Mouse (Mus musculus) bone marrow, adult 2 months (tissue): ENCODE results near the gene Baz2a. TPM values are rescaled to one million over a fixed set of nuclear protein-coding genes. Genes with fewer than 3 reads are reported as not detected.

ENCODE experiments used
- H3K27ac ChIP-seq: fragments of 200-500 bp; 2 replicates; pipeline ENCODE4 v1.5.1; 2012; ENCODE audit warnings: low read depth, mild to moderate bottlenecking, control low read depth, inconsistent platforms, low read length; ENCODE audit not compliant: control insufficient read depth, poor library complexity, insufficient read depth
- H3K4me1 ChIP-seq: fragments of 200-500 bp; 2 replicates; pipeline ENCODE4 v1.6.1; 2011; ENCODE audit warnings: low read length; ENCODE audit not compliant: control insufficient read depth, insufficient read depth
- H3K4me3 ChIP-seq: fragments of 200-500 bp; replicated peaks from 2 replicates; pipeline ENCODE3; 2011; ENCODE audit warnings: mild to moderate bottlenecking, low read depth, low read length, control low read depth; ENCODE audit not compliant: control insufficient read depth
- CTCF ChIP-seq: fragments of 200-500 bp; IDR thresholded peaks from 2 replicates; pipeline ENCODE4 v1.5.1; 2011; ENCODE audit warnings: low read length, control low read depth; ENCODE audit not compliant: control insufficient read depth, insufficient read depth
- POLR2A ChIP-seq: fragments of 200-500 bp; IDR thresholded peaks from 2 replicates; pipeline ENCODE4 v1.6.1; 2011; ENCODE audit warnings: low read depth, mild to moderate bottlenecking, control low read depth, low read length, borderline replicate concordance; ENCODE audit not compliant: control insufficient read depth
- WGBS: fragments of 180-500 bp; shearing (Covaris S2); methylation state at CpG from one replicate; pipeline ENCODE4 v1.1.7; 2018; 5-methylcytosine and 5-hydroxymethylcytosine counted together
- polyA plus RNA-seq: library from polyadenylated mRNA; stranded (reverse); fragments of >200 nt; gene quantifications from 2 replicates; pipeline ENCODE4 v1.2.4, GENCODE M21; 2011; ENCODE audit warnings: low replicate concordance; ENCODE audit not compliant: missing spikeins, insufficient read depth, insufficient read length

Baz2a gene
- polyA plus RNA-seq, 1 experiment = 64.0 TPM

DNA sequence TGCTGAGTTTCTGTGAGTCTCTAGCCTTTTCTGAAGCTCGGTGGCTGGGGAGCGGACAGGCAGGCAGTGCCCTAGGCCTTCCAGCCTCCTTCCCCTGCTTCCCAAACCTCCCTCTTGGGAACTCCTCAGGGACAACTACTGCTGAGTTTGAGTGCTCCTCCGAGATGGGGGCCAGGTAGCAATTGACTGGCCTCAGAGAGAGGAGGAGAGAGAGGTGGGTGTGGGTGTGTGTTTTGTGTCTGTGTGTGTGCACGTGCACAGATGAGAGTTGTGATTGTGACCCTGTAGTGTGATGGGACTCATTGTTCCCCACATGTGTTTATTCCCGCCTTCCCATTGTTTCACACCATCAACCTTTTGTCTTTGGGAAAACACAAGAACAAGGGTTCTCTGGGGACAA is 36.1 kb downstream of the Baz2a start:
- Histone ChIP-seq H3K4me3 (no peak overlapping the region), H3K27ac (no peak overlapping the region), H3K4me1 (peaks cover 2% of the 10 kb centered on the region; the same call in 1 of the 2 replicates)
- WGBS = 86% methylated on average over 5 of the region's 5 CpGs
- TF ChIP-seq CTCF = no peak
- no peak for TF ChIP-seq POLR2A

DNA sequence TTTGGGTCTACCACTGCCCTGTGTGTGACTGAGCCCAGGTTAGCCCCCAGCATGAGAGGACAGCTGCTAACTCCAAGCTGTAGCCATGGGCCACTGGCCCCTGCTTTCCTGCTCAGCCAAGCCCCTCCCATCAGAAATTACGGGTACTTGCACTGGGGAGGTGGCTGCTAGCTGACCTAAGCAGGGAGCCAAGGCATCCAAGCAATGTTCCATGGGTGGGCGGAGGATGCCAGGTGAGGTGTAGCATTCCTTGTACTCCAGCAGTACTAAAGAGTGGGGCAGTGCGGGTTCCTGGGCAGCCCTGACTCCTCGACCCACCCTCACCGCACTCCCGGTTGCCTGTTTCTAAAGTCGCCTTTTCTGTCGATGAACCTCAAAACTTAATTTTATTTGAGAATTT is 36.8 kb downstream of the Baz2a start:
- WGBS = 91% methylated on average over 8 of the region's 8 CpGs
- H3K27ac ChIP-seq = no peak overlapping the region
- H3K4me1 ChIP-seq = peaks cover 2% of the 10 kb centered on the region; the same call in 1 of the 2 replicates
- no peak for TF ChIP-seq CTCF
- no peak for TF ChIP-seq POLR2A
- no peak overlapping the region for H3K4me3 ChIP-seq

DNA sequence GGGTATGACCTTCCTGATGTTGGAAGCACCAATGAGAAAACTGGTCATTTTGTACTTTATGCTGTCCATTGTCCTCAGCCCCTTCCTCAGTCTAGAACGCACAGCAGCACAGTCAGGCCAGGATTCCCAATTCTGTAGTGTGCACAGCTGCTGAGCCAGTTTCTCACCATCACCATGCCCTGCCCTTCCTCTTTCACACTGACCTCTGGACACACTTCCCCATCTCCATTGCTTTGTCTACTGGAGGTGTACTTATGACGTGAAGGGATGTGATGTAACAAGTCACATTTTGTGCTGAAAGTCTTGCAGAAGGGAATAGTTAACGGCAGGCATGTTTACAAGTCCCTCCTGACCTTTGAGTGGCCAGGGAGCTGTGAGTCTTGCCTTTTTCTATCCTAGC is 39.9 kb downstream of the Baz2a start:
- TF ChIP-seq POLR2A (no peak), CTCF (no peak)
- Histone ChIP-seq H3K4me3 (no peak overlapping the region), H3K27ac (no peak overlapping the region), H3K4me1 (peaks cover 2% of the 10 kb centered on the region; the same call in 1 of the 2 replicates)
- WGBS = 50% methylated on average over 3 of the region's 3 CpGs

DNA sequence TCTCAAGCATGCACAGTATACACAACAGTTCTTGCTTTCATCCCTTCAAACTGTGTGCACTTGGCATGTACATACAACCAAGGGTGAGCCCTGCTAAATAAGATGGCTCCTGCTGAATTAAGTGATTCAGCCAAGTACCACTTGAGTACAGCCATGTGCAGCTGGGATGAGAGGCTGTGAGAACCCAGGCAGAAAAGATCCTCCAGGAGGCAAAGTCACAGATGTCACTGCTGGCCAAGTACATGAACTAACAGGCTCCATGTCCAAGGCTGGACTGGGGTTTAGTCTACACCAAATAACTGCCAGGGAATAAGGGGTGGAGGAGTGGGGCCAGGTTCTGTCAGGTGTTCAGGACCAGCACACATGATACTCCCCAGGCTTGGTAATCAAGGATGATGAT is 40.4 kb downstream of the Baz2a start:
- peaks cover 2% of the 10 kb centered on the region; the same call in 1 of the 2 replicates for H3K4me1 ChIP-seq
- TF ChIP-seq CTCF = no peak
- TF ChIP-seq POLR2A = no peak

DNA sequence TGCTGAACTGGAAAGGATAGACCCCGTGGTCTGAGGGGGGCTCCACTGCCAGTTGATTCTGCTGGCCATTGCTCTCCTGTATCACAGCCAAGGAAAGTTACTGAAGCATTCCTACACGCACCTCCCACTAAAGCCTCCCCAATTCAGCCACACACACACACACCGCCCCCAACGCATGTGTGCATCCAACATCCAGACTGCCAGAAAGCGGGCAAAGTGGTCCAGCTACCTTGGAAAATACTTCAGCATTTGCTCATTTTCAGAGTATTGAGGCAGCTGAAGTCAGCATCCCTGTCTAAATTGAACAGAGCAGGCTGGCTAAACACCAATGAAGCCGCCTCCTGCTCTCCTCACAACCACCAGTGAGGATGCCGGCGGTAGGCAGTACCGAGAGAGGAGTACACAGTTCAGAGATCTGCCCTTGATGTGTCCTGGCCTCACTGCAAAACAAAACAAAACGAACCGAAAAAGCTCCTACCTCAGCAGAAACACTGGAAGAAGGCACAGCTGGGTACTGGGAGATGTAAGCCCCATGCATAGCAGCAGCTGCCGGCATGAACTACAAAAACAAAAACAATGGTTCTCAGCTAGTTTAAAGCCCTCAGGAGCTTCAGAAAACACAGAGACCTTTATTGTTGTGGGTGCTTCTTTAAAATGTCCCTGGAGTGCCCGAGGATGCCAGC is 42.4 kb downstream of the Baz2a start:
- TF ChIP-seq POLR2A = no peak
- no peak for TF ChIP-seq CTCF
- H3K27ac ChIP-seq = no peak overlapping the region
- no peak overlapping the region for H3K4me3 ChIP-seq
- 85% methylated on average over 13 of the region's 13 CpGs for WGBS
- peaks cover 2% of the 10 kb centered on the region; the same call in 1 of the 2 replicates for H3K4me1 ChIP-seq

More for the DNA sequence above, 40.4 kb downstream of the Baz2a start:
- Histone ChIP-seq H3K4me3 (no peak overlapping the region), H3K27ac (no peak overlapping the region)

DNA sequence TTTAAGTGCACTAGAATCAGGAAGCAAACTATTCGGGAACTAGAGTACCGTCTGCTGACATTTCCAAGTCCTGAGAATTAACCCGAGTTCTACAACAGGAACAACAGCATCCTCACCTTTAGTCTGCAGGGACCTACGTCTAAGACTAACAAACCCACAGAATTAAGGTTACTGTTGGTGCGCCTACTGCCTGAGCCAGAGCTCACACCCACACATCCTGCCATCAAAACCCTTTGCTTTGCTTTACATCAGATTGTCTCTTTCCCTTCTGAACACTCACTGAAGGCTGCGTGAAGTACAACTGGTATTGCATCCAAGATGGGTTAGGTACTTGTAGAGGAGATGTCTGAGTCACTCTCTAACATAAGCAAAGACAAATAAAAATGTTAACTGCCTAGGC is 44.0 kb downstream of the Baz2a start:
- WGBS = 80% methylated on average over 6 of the region's 6 CpGs
- H3K4me3 ChIP-seq = no peak overlapping the region
- H3K4me1 ChIP-seq = peaks cover 2% of the 10 kb centered on the region; the same call in 1 of the 2 replicates
- no peak overlapping the region for H3K27ac ChIP-seq
- TF ChIP-seq POLR2A (no peak), CTCF (no peak)

DNA sequence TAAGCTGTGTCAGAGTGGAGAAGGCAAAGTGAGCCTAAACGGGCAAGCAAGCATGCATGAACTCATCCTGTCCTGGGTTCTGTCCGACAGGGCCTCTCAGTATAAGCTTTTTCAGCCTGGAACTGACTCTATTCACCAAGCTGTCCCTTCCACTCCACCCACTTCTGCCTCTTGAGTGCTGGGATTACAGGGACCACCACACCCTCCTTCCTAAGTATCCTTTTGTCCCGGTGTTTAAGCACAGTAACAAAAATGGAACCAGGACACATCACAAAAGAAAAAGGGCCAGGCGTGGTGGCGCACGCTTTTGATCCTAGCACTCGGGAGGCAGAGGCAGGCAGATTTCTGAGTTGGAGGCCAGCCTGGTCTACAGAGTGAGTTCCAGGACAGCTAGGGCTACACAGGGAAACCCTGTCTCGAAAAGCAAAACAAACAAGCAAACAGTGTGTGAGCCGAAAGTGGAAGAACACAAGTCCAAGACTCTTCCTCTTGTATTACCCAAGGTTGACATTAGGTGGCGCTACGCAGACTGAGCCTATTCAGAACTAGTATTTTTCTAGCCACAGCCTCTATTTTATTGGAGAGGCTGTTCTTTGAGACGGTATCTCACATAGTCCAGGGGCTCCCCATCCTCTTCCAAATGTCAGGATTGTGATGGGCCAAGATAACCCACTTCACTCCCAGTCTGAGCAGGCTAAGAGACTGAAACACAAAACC is 49.0 kb downstream of the Baz2a start:
- WGBS = 58% methylated on average over 12 of the region's 12 CpGs

DNA sequence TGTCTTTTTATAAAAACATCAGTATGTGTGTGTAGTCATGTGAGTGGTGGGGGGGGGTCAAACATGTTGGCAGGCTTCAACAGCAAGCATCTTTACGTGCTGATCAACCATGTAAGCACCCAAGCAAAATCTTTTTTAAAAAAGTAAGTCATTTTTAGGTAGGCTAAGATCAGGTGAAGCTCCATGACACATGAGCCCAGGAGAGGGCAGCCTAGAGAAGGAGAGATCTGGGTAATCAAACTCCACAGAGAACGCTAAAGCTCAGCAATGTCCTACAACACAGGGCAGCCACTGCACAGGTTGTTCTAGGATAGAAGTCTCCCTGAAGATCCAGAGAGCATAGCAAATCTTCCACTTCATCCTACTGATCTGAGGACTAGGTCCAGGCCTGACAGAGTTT is 50.8 kb downstream of the Baz2a start:
- no peak for TF ChIP-seq CTCF
- TF ChIP-seq POLR2A = no peak
- Histone ChIP-seq H3K4me1 (peaks cover 2% of the 10 kb centered on the region; the same call in 1 of the 2 replicates), H3K4me3 (no peak overlapping the region), H3K27ac (no peak overlapping the region)
- 78% methylated on average over 2 of the region's 2 CpGs for WGBS

More for the DNA sequence above, 49.0 kb downstream of the Baz2a start:
- Histone ChIP-seq H3K27ac (no peak overlapping the region), H3K4me3 (no peak overlapping the region), H3K4me1 (peaks cover 2% of the 10 kb centered on the region; the same call in 1 of the 2 replicates)
- TF ChIP-seq CTCF (0 out of 2 replicates have a peak, but pooled peaks have one; percentile 4), POLR2A (no peak)

DNA sequence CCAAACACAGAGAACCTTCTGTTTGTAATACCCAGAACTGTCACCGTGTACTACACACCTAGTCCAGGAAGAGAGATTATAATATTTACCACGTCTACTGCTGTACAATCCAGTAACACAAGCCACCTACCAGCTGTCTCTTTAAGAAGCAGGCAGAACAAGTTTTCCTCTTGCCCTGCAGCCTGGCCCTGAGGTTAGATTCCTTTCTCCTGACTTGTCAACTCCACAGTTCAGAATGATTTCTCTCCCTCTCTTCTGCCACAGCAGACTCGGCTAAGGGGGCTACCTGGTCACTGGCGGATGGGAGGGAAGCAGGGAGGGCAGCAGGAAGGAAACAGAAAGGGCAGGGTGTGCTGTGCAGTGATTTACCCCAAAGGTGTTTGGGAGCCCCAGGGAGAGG is 52.3 kb downstream of the Baz2a start:
- 73% methylated on average over 4 of the region's 4 CpGs for WGBS
- no peak for TF ChIP-seq CTCF
- TF ChIP-seq POLR2A = no peak
- Histone ChIP-seq H3K4me1 (peaks cover 2% of the 10 kb centered on the region; the same call in 1 of the 2 replicates), H3K4me3 (no peak overlapping the region), H3K27ac (no peak overlapping the region)
